Mouse (Mus musculus) lung, postnatal 25 days (tissue): ENCODE results near the gene Mptx1.
"Not testable (repeated sequence)": the region's sequence is repeated elsewhere in the genome, so short reads cannot be mapped to it uniquely, and the experiment has no call there.

ENCODE experiments used
- DNase-seq: peaks from one replicate; pipeline ENCODE4 v3.0.0; 2022; ENCODE audit warnings: low spot score

The Mptx1 gene

GRCm38 (mm10) chr1:174330218-174330617, at the start of gene Mptx1:
TSS of gene Mptx1 (plus strand) at chr1:174330518.
- DNase-seq, result no peak

- no peak for DNase-seq
Measured at GRCm38 (mm10) chr1:174303162-174303561, 27.2 kb upstream of the Mptx1 start.

- no peak for DNase-seq
Measured at GRCm38 (mm10) chr1:174317308-174317707, 13.0 kb upstream of the Mptx1 start.

- DNase-seq, result not testable (repeated sequence)
Measured at GRCm38 (mm10) chr1:174353636-174354035, 23.3 kb downstream of the Mptx1 start.

- no peak for DNase-seq
Measured at GRCm38 (mm10) chr1:174354640-174355039, 24.3 kb downstream of the Mptx1 start.

GRCm38 (mm10) chr1:174364882-174365451, 34.6 kb downstream of the Mptx1 start, which contains the start of gene Olfr417:
TSS of gene Olfr417 (plus strand) at chr1:174365122.
- no peak for DNase-seq

- DNase-seq, result no peak
Measured at GRCm38 (mm10) chr1:174373799-174374198, 43.5 kb downstream of the Mptx1 start.
